ENCODE assay signal across 25 mouse cellular contexts in the genomic region with DNA sequence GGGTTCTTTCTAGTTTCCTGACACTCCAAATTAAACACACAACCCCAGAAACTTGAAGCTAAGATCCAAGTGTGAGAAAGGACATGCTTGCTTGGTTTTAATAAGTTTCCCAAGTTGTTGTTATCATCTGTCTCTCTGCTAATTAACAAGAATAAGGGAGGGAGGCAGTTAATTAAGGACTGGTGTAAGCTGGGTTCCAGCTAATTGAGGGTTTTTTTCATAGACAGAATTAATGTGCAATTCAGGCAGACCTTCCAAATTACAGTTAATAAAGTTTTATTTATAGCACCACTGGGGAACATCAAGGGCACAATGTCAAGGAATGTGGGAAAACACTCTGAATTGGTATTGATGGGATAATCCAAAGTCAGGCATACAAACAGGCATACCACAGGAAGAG.
"Had no signal": no experiment of that assay in that cellular context is flagged by ENCODE, and none has a peak within 500 bp of the region (broad histone marks: within the 10 kb centered on the region; RNA-seq: fewer than 3 reads in every experiment).

No protein-coding gene starts in this region.

- H3K4me3 ChIP-seq: heart, embryonic 10.5 days; heart, embryonic 12.5 days; hindbrain, embryonic 13.5 days; hindbrain, embryonic 15.5 days; kidney, embryonic 15.5 days; limb, embryonic 13.5 days; limb, embryonic 15.5 days; liver, embryonic 12.5 days had no signal

- H3K9me3 ChIP-seq: heart, embryonic 10.5 days; heart, embryonic 12.5 days; hindbrain, embryonic 13.5 days; hindbrain, embryonic 15.5 days; kidney, embryonic 15.5 days; limb, embryonic 13.5 days; limb, embryonic 15.5 days; liver, embryonic 12.5 days had no signal

- H3K27me3 ChIP-seq: heart, embryonic 12.5 days; hindbrain, embryonic 13.5 days; hindbrain, embryonic 15.5 days; kidney, embryonic 15.5 days; limb, embryonic 13.5 days; limb, embryonic 15.5 days; liver, embryonic 12.5 days had no signal

- ATAC-seq: hindbrain, postnatal 0 days; intestine, embryonic 16.5 days had no signal

- DNase-seq: gastrocnemius, postnatal 14 days; gastrocnemius, postnatal 36 days; heart, adult 11 months; heart, postnatal 14 days; heart, postnatal 36 days; kidney, adult 11 months; kidney, adult 2 months; kidney, adult 9 months; kidney, postnatal 14 days; kidney, postnatal 36 days; layer of hippocampus, adult 9-11 months; layer of hippocampus, postnatal 36 days; left cerebral cortex, postnatal 4 days had no signal

- H3K9ac ChIP-seq: heart, embryonic 12.5 days; hindbrain, embryonic 13.5 days; hindbrain, embryonic 15.5 days; kidney, embryonic 15.5 days; limb, embryonic 13.5 days; limb, embryonic 15.5 days; liver, embryonic 12.5 days; liver, embryonic 14.5 days had no signal

- H3K4me1 ChIP-seq: limb, embryonic 15.5 days had no signal

- H3K4me2 ChIP-seq: heart, embryonic 12.5 days; hindbrain, embryonic 13.5 days; hindbrain, embryonic 15.5 days; kidney, embryonic 15.5 days; limb, embryonic 13.5 days; limb, embryonic 15.5 days; liver, embryonic 12.5 days had no signal

- H3K27ac ChIP-seq: heart, embryonic 10.5 days; hindbrain, embryonic 13.5 days; hindbrain, embryonic 15.5 days; hindbrain, postnatal 0 days; kidney, embryonic 15.5 days; kidney, postnatal 0 days; limb, embryonic 13.5 days; limb, embryonic 15.5 days; liver, embryonic 12.5 days; liver, embryonic 14.5 days had no signal
